Mouse (Mus musculus): Measurements from ENCODE around the gene Tmed2. TPM values are rescaled to one million over a fixed set of nuclear protein-coding genes. Genes with fewer than 3 reads are reported as not detected.
"Not testable (repeated sequence)": the region's sequence is repeated elsewhere in the genome, so short reads cannot be mapped to it uniquely, and the experiment has no call there.

Tmed2 gene
- total RNA-seq (2022): 100 to 1,000 TPM; 100 to 117 (median 109) TPM

- DNase-seq (ENCODE audit: low spot score in 2 of 2): peak; percentile 96 to 98
These were observed at the start of gene Tmed2 for GRCm38 (mm10) chr5:124540383-124540786. Gene Tmed2 (plus strand): TSS chr5:124540695.

DNA sequence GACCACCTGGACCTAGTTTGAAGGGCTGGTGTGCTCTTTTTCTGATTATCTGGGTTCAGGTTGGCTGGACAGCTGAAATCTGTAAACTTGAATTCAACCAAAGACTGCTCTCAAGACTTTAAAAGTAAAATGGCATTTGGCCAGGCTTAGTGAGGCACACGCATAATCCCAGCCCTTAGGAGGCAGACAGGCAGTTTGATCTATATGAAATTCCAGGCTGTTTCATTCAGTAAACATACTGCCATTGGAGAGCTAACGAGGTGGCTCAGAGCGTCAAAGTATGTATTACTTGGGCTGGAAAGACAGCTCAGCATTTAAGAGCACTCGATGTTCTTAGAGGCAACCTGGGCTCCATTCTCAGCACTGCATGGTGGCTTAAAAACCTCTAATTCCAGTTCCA is 48.8 kb upstream of the Tmed2 start:
- DNase-seq (ENCODE audit: low spot score in 2 of 2): no peak

DNA sequence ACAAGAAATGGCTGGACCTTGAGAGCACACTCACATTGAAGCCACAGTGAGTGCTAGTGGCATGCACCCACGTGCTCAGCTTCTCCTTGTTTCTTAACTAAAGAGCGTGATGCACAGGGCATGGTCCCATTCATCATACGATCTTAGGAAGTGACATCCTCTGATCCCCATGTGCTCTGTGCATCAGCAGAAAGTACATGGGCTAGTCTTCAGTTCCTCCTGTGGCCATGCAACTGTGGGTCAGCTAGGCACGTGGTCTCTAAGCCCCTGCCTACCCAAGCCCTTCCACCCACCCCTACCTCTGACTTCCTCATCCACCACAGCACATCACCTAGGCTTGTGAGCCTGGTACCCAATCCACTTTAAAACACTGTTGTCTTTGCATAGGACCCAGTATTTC is 47.9 kb upstream of the Tmed2 start:
- DNase-seq (ENCODE audit: low spot score in 2 of 2): no peak

- DNase-seq (ENCODE audit: low spot score in 2 of 2): no peak
These were observed 47.0 kb upstream of the Tmed2 start for GRCm38 (mm10) chr5:124493455-124493854.

DNA sequence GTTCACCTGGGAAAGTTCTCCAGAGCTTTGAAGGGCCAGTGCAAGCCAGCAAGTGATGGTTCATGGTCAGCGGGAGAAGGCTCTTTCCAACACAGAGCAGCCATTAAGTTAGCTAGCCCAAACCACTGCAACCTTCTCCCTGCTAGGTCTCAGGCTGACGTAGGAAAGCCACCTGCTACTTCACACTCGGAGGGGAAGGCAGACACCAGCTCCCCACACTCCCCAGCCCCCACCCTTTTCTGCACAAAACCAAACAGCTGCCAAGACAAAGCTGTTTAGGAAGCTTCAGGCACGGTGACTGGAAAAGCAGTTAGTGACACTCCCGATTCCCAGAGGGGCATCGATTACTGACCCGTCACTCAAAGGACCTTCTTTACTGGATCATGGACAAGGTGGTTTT is 44.9 kb upstream of the Tmed2 start:
- DNase-seq (ENCODE audit: low spot score in 2 of 2): no peak

DNA sequence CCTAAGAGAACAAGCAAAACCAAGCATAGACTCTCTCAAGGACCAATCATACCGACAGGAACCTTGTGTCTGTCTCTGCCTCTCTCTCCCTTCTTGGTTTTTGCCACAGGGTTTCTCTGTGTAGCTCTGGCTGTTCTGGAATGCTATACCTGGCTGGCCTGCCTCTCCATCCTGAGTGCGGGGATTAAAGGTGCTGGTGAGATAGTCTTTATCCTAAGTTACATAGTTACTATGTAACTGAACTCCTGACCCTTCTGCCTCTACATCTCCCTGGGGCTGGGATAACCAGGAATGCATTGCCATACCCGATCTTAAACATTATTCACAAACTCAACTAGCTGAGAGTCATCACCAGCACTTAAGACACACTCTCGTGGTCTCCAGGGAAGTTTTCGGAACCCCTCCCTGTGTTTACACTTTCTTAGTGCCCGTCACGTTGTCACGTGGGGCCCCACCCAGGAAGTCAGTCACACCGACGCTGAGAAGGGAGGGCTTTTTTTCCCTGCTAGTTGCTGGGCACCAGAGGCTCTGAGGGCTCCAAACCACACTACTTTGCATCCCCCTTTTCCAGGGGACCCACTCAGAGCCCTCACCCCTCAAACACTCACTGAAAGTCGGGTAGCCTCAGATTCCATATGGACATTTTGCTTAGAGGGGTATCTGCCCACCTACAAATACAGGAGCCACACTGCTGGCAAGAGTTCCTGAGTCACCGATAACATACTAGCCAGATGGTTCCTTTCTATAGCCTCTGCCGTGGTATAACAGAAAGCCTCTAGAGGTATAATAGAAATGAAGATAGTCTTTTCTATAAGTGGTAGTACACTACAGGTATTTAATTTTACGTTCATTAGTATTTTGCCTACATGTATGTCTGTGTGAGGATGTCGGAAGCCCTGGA is 43.6 kb upstream of the Tmed2 start:
- DNase-seq (ENCODE audit: low spot score in 2 of 2): no peak

DNA sequence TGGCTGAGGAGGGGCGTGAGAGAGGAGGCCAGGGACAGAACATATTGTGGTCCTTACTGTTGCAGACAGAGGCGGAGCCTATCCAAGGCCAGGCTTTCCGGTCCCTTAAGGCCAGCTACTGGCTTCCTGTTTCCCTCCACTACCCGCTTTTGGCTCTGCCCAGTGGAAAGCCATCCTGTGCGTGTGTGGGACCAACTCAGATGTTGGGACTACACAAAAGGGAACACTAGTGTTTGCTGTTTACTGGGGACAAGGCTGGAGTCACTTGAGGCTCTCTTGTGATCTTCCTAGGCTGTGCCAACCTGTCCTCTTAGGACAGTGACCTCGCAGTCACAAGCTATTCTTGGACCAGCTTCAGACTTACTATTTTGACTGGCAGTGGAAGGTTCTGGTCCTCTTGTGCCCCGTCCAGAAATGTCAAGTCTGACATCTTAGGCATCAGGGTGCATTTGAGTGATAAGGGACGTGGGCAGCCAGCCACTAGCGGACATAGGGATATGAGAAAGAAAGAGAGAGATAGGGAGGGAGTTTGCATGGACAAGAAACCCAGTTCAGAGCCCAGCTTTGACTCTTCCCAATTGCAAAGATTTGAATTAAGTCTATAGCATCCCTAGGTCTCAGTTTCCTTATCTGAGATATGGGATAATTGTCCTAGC is 42.1 kb upstream of the Tmed2 start:
- no peak for DNase-seq (ENCODE audit: low spot score in 2 of 2)

DNA sequence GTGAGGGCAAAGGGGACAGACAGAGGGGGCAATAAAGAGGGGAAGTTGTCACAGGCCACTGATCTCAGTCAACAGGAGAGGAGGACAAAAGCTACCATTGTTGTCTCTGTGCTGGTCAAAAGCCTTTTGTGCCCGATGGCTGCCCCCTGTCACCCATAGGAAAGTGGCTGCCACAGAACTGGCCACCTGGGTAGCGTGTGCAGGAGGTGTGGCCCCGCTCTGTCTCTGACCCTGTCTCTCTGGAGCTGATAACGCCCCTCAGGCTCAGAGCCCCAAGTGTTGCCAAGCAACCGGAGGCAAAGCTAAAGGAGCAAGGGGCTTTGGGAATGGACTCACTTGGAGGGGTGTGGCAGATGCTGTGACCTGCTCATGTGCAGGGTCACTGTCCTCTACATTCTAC is 41.5 kb upstream of the Tmed2 start:
- DNase-seq (ENCODE audit: low spot score in 2 of 2): no peak

GRCm38 (mm10) chr5:124500037-124500436 is 40.5 kb upstream of the Tmed2 start:
- DNase-seq (ENCODE audit: low spot score in 2 of 2): not testable (repeated sequence)

DNA sequence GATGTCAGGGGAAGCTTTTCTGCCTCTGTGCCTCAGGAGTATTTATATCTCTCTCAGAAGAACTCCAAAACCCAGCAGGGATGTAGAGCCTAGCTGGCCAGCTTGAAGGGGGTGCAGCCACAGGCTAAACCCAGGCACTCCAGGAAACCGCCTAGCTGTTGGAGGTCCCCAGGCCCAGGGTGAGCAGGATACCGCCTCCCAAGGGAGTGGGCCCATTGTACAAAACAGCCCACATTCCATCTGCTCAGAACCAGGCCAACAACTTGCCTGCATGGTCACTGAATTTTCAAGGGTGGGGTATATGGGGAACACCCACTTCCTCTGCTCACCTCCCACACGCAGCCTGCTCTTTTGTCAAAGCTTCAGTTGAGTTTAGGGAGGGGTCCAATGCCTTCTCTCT is 39.9 kb upstream of the Tmed2 start:
- peak in 1 of 2 experiments; percentile 42 for DNase-seq (ENCODE audit: low spot score in 2 of 2)

DNA sequence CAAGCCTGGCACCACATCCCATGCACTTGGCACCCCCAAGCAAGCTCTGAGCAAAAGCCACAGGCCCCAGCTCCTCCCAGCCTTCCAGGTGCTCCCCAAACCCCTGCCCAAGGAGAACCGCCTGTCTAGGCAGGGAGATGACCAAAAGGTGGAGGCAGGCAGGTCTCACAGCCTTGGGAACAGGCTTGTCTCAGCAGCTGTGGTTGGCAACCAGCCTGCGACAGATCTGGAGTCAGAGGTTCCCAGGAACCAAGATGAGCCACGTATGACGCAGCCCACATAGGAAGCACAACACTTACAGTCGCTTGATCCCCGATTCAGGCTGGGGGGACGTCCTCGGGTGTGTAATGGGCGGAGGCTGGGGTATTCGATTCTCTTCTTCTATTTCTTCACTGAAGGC is 39.0 kb upstream of the Tmed2 start:
- DNase-seq (ENCODE audit: low spot score in 2 of 2): no peak

DNA sequence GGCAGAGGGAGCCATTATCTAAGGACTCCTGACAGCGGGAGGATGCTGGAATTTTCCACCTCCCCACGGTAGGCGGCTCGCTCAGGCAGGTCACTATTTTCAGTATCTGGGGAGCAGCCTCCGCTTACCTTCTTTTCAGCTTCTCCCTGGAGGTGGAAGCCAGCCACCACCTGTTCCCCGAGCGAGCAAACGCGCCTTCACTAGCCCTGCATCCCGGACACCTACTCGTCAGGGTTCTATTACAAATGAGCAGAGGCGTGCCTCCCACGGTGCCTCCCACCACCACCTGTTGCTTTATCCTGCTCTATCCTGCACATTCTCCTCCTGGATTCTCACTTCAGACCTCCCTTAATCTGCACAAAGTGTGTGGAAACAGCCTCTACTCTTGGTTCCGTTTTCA is 36.8 kb upstream of the Tmed2 start:
- DNase-seq (ENCODE audit: low spot score in 2 of 2): peak; percentile 86 to 91

DNA sequence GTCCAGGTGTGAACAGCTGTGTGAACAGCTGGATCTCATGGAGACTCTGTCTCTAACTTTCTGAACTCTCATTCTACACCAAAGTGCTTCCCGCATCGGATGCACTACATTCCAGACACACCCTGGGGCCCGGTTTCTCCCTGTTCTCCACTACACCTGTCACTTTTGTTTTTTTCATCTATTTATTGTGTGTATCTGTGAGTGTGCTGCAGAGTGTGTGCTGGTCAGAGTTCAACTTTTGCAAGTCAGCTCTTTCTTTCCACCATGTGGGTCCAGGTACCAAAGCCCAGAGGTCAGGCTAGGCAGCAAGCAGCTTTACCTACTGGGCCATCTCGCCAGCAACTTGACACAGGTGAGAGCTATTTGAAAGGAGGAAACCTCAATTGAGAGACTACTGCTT is 35.3 kb upstream of the Tmed2 start:
- no peak for DNase-seq (ENCODE audit: low spot score in 2 of 2)

- DNase-seq (ENCODE audit: low spot score in 2 of 2): no peak
These were observed 33.6 kb upstream of the Tmed2 start for GRCm38 (mm10) chr5:124506731-124507359.

GRCm38 (mm10) chr5:124509200-124509599 is 31.3 kb upstream of the Tmed2 start:
- DNase-seq (ENCODE audit: low spot score in 2 of 2): no peak

DNA sequence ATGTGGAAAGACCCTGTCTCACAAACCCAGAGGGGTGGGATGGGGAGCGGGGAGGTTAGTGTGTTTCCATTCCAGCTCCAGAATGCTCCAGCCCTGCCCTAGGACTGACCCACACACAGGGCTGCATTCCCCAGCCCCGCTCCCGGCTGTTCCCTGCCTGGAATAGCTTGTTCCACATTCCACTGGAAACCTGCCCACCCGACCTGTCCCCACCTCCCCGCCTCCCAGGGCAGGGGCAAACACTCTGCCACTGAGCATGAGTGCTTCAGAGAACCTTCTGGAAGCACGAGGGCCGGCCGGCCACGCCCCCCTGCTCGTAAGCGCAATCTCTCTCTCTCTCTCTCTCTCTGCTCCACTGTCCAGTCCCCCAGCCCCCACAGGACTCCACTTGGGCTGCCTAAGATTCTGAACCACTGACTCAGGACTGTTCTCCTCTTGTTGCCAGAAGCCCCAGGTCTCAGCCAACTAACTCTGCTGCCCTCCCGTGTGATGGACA is 30.7 kb upstream of the Tmed2 start:
- DNase-seq (ENCODE audit: low spot score in 2 of 2): no peak

- DNase-seq (ENCODE audit: low spot score in 2 of 2): no peak
These were observed 29.9 kb upstream of the Tmed2 start for GRCm38 (mm10) chr5:124510536-124511050.

GRCm38 (mm10) chr5:124515789-124516188 is 24.7 kb upstream of the Tmed2 start:
- no peak for DNase-seq (ENCODE audit: low spot score in 2 of 2)

- peak; percentile 81 to 85 for DNase-seq (ENCODE audit: low spot score in 2 of 2)
These were observed 21.8 kb upstream of the Tmed2 start for GRCm38 (mm10) chr5:124518648-124519047.

DNA sequence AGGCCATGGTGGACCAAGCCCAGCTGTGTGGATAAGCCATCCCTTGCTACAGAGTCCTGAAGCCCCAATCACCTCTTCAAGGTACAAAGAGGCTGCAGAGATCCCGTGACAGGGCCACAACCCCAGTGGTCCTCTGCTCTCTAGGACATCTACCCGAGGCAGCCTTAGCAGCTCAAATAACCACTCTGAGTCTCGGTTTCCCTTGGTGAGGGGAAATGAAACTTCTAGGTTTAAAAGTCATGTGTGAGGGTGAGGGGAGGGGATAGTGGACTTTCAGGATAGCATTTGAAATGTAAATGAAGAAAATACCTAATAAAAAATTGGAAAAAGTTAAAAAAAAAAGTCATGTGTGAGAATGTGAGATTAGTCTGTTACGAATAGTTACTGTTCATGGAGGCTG is 18.9 kb upstream of the Tmed2 start:
- no peak for DNase-seq (ENCODE audit: low spot score in 2 of 2)

GRCm38 (mm10) chr5:124523032-124523431 is 17.5 kb upstream of the Tmed2 start:
- no peak for DNase-seq (ENCODE audit: low spot score in 2 of 2)

DNA sequence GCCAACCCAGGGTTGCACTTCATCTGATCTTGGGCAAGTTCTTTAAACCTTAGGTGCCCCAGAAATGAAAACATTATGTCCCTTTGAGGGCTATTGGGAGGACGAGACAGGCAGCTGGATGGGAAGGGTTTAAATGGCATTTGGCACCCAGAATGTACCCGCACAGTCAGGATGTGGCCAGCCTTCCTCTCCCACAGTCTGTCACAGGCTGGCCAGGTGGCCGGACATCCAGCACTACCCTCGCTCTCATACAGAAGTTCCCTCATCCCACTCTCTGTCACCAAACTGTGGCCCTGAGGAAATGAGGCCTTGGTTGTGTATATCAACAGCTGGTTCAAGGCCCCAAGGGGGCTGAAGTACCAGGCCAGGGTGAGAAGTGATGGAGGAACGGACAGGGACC is 15.6 kb upstream of the Tmed2 start:
- DNase-seq (ENCODE audit: low spot score in 2 of 2): no peak
